Mouse (Mus musculus): ENCODE data around the gene Kifc1. TPM values are rescaled to one million over a fixed set of nuclear protein-coding genes. Genes with fewer than 3 reads are reported as not detected.

Gene Kifc1
- polyA plus RNA-seq, 1 experiment from 2014 or later, result 6.3 TPM

DNA sequence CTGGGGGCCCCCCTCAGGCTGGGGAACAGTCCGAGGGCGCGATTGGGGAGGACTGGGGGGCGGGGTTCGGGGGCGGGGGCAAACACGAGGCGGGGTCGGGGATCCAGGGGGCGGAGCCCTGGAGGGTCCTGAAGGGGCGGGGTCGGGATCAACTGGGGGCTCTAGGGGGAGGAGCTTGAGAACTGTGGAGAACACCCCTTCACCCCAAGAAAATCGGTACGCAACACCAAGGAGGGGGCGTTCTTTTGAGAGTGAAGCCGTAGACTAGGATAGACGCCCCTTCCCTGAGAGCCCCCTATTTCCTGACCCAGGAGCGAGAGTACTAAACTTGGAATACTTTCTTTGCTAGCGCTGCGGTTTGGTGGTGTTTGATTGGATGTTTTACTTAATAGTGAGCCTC, 25.8 kb upstream of the Kifc1 start:
- H3K4me3 ChIP-seq, result peak overlapping the region; percentile 79
- H3K9me3 ChIP-seq, result 0 out of 2 replicates have a peak, but pooled peaks cover 2% of the 10 kb centered on the region
- H3K36me3 ChIP-seq, result peaks cover 60% of the 10 kb centered on the region
- H3K27ac ChIP-seq, result peak overlapping the region; percentile 96
- peaks cover 74% of the 10 kb centered on the region for H3K4me1 ChIP-seq (replicated peaks)
- 0 out of 2 replicates have a peak, but pooled peaks cover 17% of the 10 kb centered on the region for H3K27me3 ChIP-seq (ENCODE audit: insufficient read depth, poor library complexity, severe bottlenecking)
- DNase-seq (ENCODE audit: low spot score), result no peak
- WGBS, result 1% methylated on average over 20 of the region's 20 CpGs

DNA sequence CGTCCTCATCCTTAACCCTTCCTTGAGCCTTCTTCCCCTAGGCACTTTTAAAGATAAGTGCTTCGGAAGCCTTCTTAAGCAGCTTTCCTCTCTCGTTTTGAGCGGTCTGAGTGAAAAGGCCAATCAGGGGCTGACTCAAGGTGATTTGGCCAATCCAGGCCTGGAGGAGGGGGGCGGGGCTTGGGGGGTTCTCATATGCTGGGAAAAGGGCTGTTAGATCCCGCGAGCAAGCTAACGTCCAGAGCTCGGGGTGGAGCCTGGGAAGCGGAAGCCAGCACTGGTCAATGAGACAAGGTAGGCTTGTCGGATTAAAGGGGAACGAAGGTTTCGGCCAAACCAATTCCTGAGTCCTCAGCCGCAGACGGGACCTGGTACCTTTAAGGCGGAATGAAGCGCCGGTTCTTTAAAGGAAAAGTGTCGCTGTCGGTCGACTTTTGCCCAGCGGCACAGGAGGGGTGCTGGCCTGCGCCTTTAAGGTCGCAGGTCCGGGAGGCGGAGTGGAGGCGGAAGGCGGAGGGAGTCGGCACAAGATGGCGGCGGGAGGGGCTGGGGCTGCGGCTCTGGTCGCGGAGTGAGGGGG, 25.3 kb upstream of the Kifc1 start, which contains the start of the genes Tapbp and Zbtb22:
Tapbp (plus strand) TSS at position 229 of the 580 bp plus-strand sequence.
Zbtb22 (plus strand) TSS at position 234 of the 580 bp plus-strand sequence.
- 0 out of 2 replicates have a peak, but pooled peaks cover 2% of the 10 kb centered on the region for H3K9me3 ChIP-seq
- peak within 1 kb of the TSS; percentile 96 for H3K27ac ChIP-seq
- H3K36me3 ChIP-seq, result peaks cover 65% of the 10 kb centered on the region
- under 1% methylated on average over 34 of the region's 34 CpGs for WGBS
- peaks cover 70% of the 10 kb centered on the region for H3K4me1 ChIP-seq (replicated peaks)
- H3K27me3 ChIP-seq (ENCODE audit: insufficient read depth, poor library complexity, severe bottlenecking), result 0 out of 2 replicates have a peak, but pooled peaks cover 17% of the 10 kb centered on the region
- DNase-seq (ENCODE audit: low spot score), result peak; percentile 98
- peak within 1 kb of the TSS; percentile 79 for H3K4me3 ChIP-seq

DNA sequence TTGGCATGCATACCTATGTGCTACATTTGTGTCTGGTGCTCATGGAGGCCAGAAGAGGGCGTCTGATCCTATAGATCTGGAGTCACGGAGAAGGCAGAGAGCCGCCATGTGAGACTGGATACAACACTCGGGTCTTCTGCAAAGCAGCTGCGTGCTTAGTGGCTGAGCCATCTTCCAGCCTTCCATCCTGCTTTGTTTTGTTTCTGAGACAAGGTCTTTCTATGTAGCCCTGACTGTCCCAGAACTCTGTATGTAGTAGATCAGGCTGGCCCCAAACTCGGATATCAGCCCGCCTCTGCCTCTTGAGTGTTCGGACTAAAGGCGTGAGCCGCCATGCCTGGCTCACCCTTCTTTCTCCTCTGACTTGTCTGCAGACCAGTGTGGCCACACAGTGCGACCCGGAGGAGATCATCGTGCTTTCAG, 24.5 kb upstream of the Kifc1 start:
- WGBS, result 69% methylated on average over 13 of the region's 13 CpGs
- Histone ChIP-seq H3K4me1 (replicated peaks) (peaks cover 70% of the 10 kb centered on the region), H3K27ac (no peak overlapping the region), H3K27me3 (ENCODE audit: insufficient read depth, poor library complexity, severe bottlenecking) (0 out of 2 replicates have a peak, but pooled peaks cover 17% of the 10 kb centered on the region), H3K9me3 (0 out of 2 replicates have a peak, but pooled peaks cover 2% of the 10 kb centered on the region), H3K36me3 (peaks cover 70% of the 10 kb centered on the region), H3K4me3 (peak overlapping the region; percentile 79)
- DNase-seq (ENCODE audit: low spot score), result no peak

DNA sequence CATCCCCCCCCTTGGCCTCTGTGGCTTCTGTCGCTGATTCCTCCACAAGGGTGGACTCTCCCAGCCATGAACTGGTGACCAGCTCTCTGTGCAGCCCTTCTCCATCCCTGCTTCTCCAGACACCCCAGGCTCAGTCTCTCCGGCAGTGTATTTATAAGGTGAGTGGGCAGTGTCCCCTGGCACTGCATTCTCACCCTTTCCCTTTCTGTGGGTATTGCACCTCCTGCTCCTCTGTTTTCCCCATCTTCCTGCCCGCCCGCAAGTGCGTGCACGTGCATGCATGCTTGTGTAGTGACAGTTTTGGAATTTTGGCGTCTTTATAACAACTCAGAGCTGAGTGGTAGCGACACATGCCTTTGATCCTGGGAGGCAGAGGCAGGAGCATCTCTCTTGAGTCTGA, 23.4 kb upstream of the Kifc1 start:
- DNase-seq (ENCODE audit: low spot score), result no peak
- 0 out of 2 replicates have a peak, but pooled peaks cover 16% of the 10 kb centered on the region for H3K27me3 ChIP-seq (ENCODE audit: insufficient read depth, poor library complexity, severe bottlenecking)
- 0 out of 2 replicates have a peak, but pooled peaks cover 2% of the 10 kb centered on the region for H3K9me3 ChIP-seq
- H3K4me3 ChIP-seq, result 0 out of 2 replicates have a peak overlapping the region, but pooled peaks have one; percentile 2
- peaks cover 70% of the 10 kb centered on the region for H3K36me3 ChIP-seq
- no peak overlapping the region for H3K27ac ChIP-seq
- 93% methylated on average over 8 of the region's 8 CpGs for WGBS
- H3K4me1 ChIP-seq (replicated peaks), result peaks cover 64% of the 10 kb centered on the region

DNA sequence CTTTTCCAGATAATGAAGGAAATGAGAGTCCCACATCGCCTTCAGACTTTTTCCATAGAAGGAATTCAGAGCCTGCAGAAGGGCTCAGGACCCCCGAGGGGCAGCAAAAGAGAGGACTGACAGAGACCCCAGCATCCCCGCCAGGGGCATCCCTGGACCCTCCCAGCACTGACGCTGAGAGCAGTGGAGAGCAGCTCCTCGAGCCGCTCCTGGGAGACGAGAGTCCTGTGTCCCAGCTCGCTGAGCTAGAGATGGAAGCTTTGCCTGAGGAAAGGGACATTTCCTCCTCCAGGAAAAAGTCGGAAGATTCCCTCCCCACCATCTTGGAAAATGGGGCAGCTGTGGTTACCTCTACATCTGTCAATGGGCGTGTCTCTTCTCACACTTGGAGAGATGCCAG, 22.8 kb upstream of the Kifc1 start:
- WGBS, result 93% methylated on average over 10 of the region's 10 CpGs
- no peak overlapping the region for H3K4me3 ChIP-seq
- no peak overlapping the region for H3K27ac ChIP-seq
- 0 out of 2 replicates have a peak, but pooled peaks cover 2% of the 10 kb centered on the region for H3K9me3 ChIP-seq
- peaks cover 64% of the 10 kb centered on the region for H3K4me1 ChIP-seq (replicated peaks)
- H3K27me3 ChIP-seq (ENCODE audit: insufficient read depth, poor library complexity, severe bottlenecking), result 0 out of 2 replicates have a peak, but pooled peaks cover 10% of the 10 kb centered on the region
- peaks cover 65% of the 10 kb centered on the region for H3K36me3 ChIP-seq
- no peak for DNase-seq (ENCODE audit: low spot score)

- Histone ChIP-seq H3K27ac (no peak overlapping the region), H3K4me1 (replicated peaks) (peaks cover 58% of the 10 kb centered on the region), H3K36me3 (peaks cover 52% of the 10 kb centered on the region), H3K27me3 (ENCODE audit: insufficient read depth, poor library complexity, severe bottlenecking) (no peaks in the 10 kb centered on the region), H3K9me3 (no peaks in the 10 kb centered on the region), H3K4me3 (peak overlapping the region; percentile 5; the same call in 1 of the 2 replicates)
- DNase-seq (ENCODE audit: low spot score), result no peak
- 89% methylated on average over 28 of the region's 28 CpGs for WGBS
Observed at GRCm38 (mm10) chr17:33911813-33912414, 21.5 kb upstream of the Kifc1 start.

DNA sequence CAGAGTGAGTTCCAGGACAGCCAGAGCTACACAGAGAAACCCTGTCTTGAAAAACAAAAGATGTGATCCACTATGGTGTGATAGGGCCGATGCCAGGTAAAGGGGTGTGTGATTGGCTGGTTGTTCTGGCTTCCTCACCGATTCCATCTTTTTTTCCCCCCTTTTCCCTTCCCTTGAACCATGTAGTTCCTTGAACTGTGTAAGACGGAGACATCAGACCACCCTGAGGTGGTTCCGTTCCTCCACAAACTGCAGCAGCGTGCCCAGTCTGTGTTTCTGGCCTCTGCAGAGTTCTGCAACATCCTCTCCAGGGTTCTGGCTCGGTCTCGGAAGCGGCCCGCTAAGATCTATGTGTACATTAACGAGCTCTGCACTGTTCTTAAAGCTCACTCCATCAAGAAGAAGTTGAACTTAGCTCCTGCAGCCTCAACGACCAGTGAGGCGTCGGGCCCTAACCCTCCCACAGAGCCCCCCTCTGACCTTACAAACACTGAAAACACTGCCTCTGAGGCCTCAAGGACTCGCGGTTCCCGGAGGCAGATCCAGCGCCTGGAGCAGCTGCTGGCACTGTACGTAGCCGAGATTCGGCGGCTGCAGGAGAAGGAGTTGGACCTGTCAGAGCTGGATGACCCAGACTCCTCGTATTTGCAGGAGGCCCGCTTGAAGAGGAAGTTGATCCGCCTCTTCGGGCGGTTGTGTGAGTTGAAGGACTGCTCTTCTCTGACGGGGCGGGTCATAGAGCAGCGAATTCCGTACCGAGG, 20.8 kb upstream of the Kifc1 start:
- Histone ChIP-seq H3K4me1 (replicated peaks) (peaks cover 51% of the 10 kb centered on the region), H3K4me3 (peak overlapping the region; percentile 7; the same call in 1 of the 2 replicates), H3K36me3 (peaks cover 50% of the 10 kb centered on the region), H3K27me3 (ENCODE audit: insufficient read depth, poor library complexity, severe bottlenecking) (no peaks in the 10 kb centered on the region), H3K27ac (no peak overlapping the region), H3K9me3 (no peaks in the 10 kb centered on the region)
- no peak for DNase-seq (ENCODE audit: low spot score)
- 94% methylated on average over 31 of the region's 31 CpGs for WGBS

GRCm38 (mm10) chr17:33910346-33911051, 20.0 kb upstream of the Kifc1 start:
- 55% methylated on average over 11 of the region's 11 CpGs for WGBS
- DNase-seq (ENCODE audit: low spot score), result no peak
- peak overlapping the region; percentile 92; the same call in 1 of the 2 replicates for H3K27ac ChIP-seq
- peak overlapping the region; percentile 95 for H3K4me3 ChIP-seq
- peaks cover 47% of the 10 kb centered on the region for H3K4me1 ChIP-seq (replicated peaks)
- H3K36me3 ChIP-seq, result peaks cover 50% of the 10 kb centered on the region
- no peaks in the 10 kb centered on the region for H3K27me3 ChIP-seq (ENCODE audit: insufficient read depth, poor library complexity, severe bottlenecking)
- no peaks in the 10 kb centered on the region for H3K9me3 ChIP-seq

DNA sequence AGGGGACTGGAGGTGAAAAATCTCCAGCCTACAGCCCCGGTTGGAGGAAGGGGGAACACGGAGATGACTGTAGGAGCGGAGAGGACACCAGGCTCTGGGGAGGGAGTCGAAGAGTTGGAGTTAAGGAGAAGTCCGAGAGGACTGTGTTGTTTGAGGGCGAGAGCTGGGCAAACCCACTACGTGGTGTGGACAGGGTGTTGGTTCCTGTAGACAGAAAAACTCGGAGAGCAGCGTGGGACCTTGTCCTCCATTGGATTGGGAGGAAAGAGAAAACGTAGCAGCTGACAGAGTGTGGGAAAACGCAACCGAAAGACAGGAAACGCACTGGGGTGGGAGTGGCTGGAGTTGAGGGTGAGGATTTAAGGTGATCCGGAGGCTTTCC, 19.4 kb upstream of the Kifc1 start:
- Histone ChIP-seq H3K27ac (peak overlapping the region; percentile 92), H3K36me3 (peaks cover 46% of the 10 kb centered on the region), H3K4me1 (replicated peaks) (peaks cover 41% of the 10 kb centered on the region), H3K27me3 (ENCODE audit: insufficient read depth, poor library complexity, severe bottlenecking) (no peaks in the 10 kb centered on the region), H3K9me3 (no peaks in the 10 kb centered on the region), H3K4me3 (peak overlapping the region; percentile 95)
- DNase-seq (ENCODE audit: low spot score), result no peak
- under 1% methylated on average over 14 of the region's 14 CpGs for WGBS

- peak within 1 kb of the TSS; percentile 92 for H3K27ac ChIP-seq
- peak; percentile 99 for DNase-seq (ENCODE audit: low spot score)
- H3K36me3 ChIP-seq, result peaks cover 40% of the 10 kb centered on the region
- WGBS, result under 1% methylated on average over 68 of the region's 68 CpGs
- no peaks in the 10 kb centered on the region for H3K27me3 ChIP-seq (ENCODE audit: insufficient read depth, poor library complexity, severe bottlenecking)
- H3K4me1 ChIP-seq (replicated peaks), result peaks cover 40% of the 10 kb centered on the region
- no peaks in the 10 kb centered on the region for H3K9me3 ChIP-seq
- H3K4me3 ChIP-seq, result peak within 1 kb of the TSS; percentile 95
Observed at GRCm38 (mm10) chr17:33909077-33909868, 18.8 kb upstream of the Kifc1 start, which contains the start of gene Daxx. Gene Daxx, plus strand, starts transcription at chr17:33909414.

DNA sequence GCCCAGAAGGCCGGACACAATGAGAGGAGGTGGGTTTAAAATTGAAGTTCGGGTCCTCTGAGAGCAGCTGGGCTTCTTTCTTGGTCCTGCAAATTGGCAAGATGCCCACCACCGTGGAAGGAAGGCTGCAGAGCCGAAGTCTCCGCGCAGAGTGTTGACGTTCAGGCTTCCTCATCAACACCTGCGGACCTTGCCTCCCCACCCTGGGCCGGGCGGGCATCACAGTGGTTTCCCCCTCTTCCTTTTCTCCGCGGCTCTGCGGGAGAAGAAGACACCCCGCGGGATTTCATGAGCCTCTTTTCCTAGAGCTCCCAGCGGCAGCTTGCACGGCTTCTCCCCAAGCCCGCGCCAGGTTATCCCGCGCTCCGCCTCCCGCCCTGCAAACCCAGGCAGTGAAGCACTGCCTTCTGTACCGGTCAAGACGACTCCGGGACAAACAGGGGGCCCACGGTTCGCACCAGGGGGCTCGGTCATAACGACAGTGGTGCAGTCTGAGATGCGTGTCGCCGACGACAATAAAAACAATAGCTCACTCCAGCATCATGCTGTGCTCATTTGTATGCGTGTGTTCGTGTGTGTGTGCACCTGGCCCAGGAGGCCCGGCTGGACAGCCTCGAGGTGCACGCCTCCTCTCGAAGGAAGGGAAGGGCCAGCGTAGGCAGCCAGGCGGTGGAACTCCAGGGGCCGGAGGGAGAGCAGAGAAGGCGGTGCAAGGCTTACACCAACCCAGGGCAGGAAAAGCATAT, 18.0 kb upstream of the Kifc1 start:
- Histone ChIP-seq H3K27ac (peak overlapping the region; percentile 92), H3K36me3 (peaks cover 32% of the 10 kb centered on the region), H3K4me3 (peak overlapping the region; percentile 95), H3K9me3 (no peaks in the 10 kb centered on the region), H3K4me1 (replicated peaks) (peaks cover 39% of the 10 kb centered on the region), H3K27me3 (ENCODE audit: insufficient read depth, poor library complexity, severe bottlenecking) (no peaks in the 10 kb centered on the region)
- under 1% methylated on average over 44 of the region's 44 CpGs for WGBS
- peak; percentile 50 for DNase-seq (ENCODE audit: low spot score)

All from hindbrain, embryonic 10.5 days (tissue).